Mouse (Mus musculus) bone marrow macrophage, adult 2 months (primary cell): ENCODE measurements around the gene Nek2. TPM values are rescaled to one million over a fixed set of nuclear protein-coding genes. Genes with fewer than 3 reads are reported as not detected.

Experiments
- H3K27ac ChIP-seq: 2 replicates; pipeline ENCODE4 v1.5.1; 2012; ENCODE audit warnings: low read depth, low read length; ENCODE audit not compliant: insufficient read depth
- H3K4me1 ChIP-seq: 2 replicates; pipeline ENCODE4 v1.6.1; 2012; ENCODE audit warnings: low read length; ENCODE audit not compliant: control insufficient read depth, insufficient read depth
- H3K4me3 ChIP-seq: 2 replicates; pipeline ENCODE4 v1.5.1; 2012; ENCODE audit warnings: mild to moderate bottlenecking, low read length, moderate library complexity; ENCODE audit not compliant: insufficient read depth
- CTCF ChIP-seq: IDR thresholded peaks from 2 replicates; pipeline ENCODE4 v1.5.1; 2012; ENCODE audit warnings: low read depth, mild to moderate bottlenecking, low read length, moderate library complexity
- POLR2A ChIP-seq: IDR thresholded peaks from 2 replicates; pipeline ENCODE4 v1.6.1; 2012; ENCODE audit warnings: mild to moderate bottlenecking, low read depth, low read length, borderline replicate concordance
- polyA plus RNA-seq: library from polyadenylated mRNA; stranded (reverse); fragments of >200 nt; gene quantifications from 2 replicates; pipeline ENCODE4 v1.2.4, GENCODE M21; 2012; ENCODE audit not compliant: missing spikeins, insufficient read depth, insufficient read length

The Nek2 gene
- 13.1 and 15.9 TPM in 2 replicates for polyA plus RNA-seq

DNA sequence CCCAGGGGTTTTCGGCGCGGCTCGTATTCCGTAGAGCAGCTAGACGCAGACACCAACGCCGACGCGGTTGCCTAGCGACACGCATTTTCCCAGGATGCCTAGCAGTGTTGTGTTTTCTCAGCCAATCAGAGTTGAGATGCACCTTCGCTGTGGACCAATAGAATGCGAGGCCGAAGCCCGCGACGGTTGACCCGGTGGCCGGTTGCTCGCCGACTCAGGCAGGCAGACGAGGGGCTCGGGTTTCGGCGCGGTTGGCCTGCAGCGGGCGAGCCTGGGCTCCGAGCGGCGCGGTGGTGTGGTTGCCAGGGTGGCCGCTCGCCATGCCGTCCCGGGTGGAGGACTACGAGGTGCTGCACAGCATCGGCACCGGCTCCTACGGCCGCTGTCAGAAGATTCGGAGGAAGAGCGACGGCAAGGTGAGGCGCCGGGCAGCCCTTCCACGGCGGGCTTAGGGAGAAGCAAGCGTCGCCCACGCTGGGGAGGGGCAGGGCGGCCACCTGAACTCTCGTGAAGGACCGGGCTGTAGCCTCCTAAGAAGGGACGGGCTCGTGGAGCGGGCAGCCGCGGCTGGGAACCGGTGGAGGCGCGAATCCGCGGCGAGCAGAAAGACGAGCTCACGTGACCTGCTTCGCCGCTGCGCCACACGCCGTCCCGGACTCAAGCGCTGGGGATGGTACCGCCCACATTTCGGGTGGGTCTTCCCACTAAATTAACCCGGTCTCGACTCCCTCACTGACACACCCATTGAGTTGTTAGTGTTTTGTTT is at the start of gene Nek2:
TSS of gene Nek2 (plus strand) at position 119 of the 766 bp plus-strand sequence.
- Histone ChIP-seq H3K4me3 (peak within 1 kb of the TSS; percentile 85), H3K27ac (peak within 1 kb of the TSS; percentile 37), H3K4me1 (peaks cover 9% of the 10 kb centered on the region)
- no peak for TF ChIP-seq CTCF
- TF ChIP-seq POLR2A, result no peak

DNA sequence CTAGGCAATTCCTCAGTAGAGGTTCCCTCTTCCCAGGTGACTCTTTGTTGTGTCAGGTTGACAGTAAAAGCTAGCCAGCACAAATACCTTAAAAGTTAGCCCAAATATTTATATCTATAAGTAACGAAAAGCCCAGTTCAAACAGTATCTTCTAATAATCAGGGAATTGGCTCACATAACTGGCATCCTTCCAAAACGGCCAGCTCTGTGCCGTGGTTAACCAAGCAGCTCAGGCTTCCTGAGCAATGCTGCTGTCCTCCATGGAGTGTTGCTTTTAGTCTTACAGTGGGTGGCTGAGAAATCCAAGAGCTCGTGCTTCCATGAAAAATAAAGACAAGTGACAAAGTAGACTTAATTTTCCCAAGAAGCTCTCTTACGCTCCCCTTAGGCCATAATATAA is 47.1 kb upstream of the Nek2 start:
- no peak overlapping the region for H3K27ac ChIP-seq
- H3K4me3 ChIP-seq, result no peak overlapping the region
- 0 out of 2 replicates have a peak, but pooled peaks cover 2% of the 10 kb centered on the region for H3K4me1 ChIP-seq
- TF ChIP-seq CTCF, result no peak
- TF ChIP-seq POLR2A, result no peak

DNA sequence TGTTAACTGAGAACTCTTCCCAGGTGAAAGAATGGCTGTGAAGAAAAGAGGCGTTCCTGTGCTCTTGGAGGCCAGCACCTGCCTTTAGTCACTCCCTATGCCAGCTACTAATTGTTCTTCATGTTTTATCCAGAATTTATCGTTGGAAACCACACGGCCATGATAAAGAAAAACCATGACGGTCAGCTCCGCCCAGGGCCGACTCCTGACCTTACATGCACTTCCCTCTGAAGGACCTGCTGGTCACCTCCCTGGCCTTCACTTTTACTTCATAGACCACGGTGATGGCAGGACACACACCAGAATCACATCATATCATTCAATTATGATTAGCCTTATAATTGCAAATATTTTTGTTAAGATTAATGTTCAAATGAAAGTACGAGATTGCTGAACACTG is 46.1 kb upstream of the Nek2 start:
- H3K27ac ChIP-seq, result no peak overlapping the region
- no peaks in the 10 kb centered on the region for H3K4me1 ChIP-seq
- TF ChIP-seq CTCF (no peak), POLR2A (no peak)
- no peak overlapping the region for H3K4me3 ChIP-seq

DNA sequence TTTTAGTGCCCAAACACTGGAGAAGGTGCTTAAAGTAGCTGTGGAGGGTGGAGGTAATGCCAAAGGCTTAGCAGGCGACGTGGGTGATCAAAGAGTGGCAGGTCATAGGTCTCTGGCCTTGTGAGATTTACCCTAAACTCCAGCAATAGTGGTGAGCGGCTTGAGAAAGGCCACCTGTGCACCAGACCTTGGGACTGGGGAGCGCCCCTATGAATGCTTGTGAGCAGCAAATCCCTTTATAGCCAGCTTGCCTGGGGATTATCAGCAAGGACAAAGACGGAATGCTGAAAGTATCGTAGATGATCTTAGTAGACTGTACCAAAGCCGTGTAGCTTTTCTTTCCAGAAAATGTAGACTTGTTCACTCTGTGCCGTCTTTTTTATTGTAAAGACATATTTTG is 43.7 kb upstream of the Nek2 start:
- Histone ChIP-seq H3K4me3 (no peak overlapping the region), H3K27ac (no peak overlapping the region), H3K4me1 (no peaks in the 10 kb centered on the region)
- TF ChIP-seq POLR2A (no peak), CTCF (no peak)

DNA sequence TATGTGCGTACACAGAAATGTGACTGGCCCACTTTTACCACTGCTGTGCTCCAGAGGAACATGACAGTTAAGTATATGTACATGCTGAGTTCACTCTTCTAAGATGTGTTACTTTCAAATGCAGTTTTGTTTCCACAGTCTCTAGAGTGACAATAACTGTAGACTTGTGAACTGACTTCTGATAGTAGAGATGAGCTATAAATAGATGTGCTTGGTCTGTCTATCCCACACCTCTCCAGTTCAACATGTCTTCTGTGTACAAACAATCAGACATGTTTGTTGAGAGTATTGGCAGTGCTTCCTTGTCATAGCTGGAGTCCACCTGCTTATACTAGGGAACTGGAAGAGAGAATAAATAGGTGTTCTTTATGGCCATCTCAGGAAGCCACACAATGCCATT is 40.8 kb upstream of the Nek2 start:
- Histone ChIP-seq H3K4me3 (no peak overlapping the region), H3K4me1 (no peaks in the 10 kb centered on the region), H3K27ac (no peak overlapping the region)
- TF ChIP-seq CTCF (no peak), POLR2A (no peak)

DNA sequence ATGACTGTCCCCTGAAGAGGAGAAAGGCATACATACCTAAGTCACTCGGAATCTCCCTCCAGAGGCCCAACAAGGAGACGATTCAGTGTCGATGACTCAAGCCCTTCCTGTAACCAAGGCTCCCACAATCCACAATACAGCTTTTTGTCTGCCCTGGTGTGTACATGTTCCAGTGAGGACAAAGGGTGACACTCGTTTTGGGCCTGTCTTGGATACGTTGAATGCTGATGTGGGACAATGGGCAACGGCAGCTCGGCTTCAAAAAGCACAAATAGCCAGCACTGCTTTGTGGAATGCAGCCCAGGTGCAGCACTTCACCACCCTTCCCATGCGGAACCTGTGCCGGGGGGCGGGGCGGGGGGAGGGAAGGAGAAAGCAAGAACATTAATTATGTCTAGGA is 36.1 kb upstream of the Nek2 start:
- no peaks in the 10 kb centered on the region for H3K4me1 ChIP-seq

DNA sequence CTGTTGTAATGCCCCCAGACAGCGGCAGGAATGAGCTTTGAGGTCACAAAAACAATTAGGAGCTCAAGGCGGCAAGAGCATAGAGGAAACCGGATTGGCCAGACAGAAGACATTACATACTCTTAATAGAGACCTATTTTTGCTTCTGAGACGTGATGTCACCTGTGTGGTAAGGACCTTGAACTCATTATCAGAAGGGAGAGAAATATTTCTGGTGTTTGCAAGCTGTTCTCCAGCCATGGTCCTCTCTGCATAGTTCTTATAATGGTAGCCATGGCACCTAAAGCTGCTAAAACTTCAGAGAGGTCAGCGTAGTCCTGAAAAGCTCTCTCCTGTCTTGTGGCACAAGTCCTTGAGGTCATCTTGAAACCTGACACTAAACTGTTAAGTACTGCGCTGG is 35.0 kb upstream of the Nek2 start:
- no peak for TF ChIP-seq POLR2A
- TF ChIP-seq CTCF, result no peak
- H3K27ac ChIP-seq, result no peak overlapping the region
- no peaks in the 10 kb centered on the region for H3K4me1 ChIP-seq
- H3K4me3 ChIP-seq, result no peak overlapping the region

More for the DNA sequence above, 36.1 kb upstream of the Nek2 start:
- TF ChIP-seq POLR2A, result no peak
- TF ChIP-seq CTCF, result no peak
- no peak overlapping the region for H3K27ac ChIP-seq
- H3K4me3 ChIP-seq, result no peak overlapping the region

DNA sequence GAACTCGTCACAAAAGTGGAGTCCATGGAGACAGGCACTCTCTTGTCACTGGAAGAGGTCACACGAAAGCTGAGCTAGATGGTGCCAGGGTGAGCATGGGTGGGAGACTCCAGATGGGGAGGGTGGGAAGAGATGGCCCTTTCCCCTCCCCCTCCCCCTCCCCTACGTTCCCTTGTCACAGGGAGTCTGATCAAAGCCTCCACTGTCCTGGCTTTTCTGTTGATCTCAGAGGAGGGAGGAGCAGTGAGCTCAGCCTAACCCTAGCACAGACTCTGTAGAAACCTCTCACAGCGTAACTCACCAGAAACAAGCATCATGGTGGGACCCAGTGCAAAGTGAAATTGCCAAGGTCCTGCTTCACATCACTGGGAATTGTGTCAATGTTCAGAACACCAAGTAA is 33.9 kb upstream of the Nek2 start:
- TF ChIP-seq CTCF (no peak), POLR2A (no peak)
- Histone ChIP-seq H3K4me3 (no peak overlapping the region), H3K4me1 (no peaks in the 10 kb centered on the region), H3K27ac (no peak overlapping the region)

DNA sequence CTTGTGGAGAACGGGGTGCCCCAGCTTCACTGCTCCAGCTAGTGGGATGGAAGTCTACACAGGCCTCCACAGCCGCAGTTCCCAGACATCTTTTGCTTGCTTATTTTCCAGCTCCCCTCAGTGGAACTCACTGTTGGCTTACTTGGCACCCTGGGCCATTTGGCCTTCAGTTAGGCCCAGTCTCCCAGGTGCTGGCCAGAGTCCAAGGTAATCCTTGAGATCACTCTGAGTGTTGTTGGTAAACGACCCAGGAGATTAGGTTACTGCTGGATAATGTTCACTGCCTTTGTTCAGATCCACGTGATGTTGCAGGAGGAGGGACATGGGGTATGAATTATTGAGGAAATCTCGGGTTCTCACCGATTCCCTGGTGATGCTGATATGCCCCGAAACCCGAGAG is 28.3 kb upstream of the Nek2 start:
- TF ChIP-seq CTCF (no peak), POLR2A (no peak)
- Histone ChIP-seq H3K4me1 (peaks cover 4% of the 10 kb centered on the region; the same call in 1 of the 2 replicates), H3K27ac (no peak overlapping the region), H3K4me3 (no peak overlapping the region)

DNA sequence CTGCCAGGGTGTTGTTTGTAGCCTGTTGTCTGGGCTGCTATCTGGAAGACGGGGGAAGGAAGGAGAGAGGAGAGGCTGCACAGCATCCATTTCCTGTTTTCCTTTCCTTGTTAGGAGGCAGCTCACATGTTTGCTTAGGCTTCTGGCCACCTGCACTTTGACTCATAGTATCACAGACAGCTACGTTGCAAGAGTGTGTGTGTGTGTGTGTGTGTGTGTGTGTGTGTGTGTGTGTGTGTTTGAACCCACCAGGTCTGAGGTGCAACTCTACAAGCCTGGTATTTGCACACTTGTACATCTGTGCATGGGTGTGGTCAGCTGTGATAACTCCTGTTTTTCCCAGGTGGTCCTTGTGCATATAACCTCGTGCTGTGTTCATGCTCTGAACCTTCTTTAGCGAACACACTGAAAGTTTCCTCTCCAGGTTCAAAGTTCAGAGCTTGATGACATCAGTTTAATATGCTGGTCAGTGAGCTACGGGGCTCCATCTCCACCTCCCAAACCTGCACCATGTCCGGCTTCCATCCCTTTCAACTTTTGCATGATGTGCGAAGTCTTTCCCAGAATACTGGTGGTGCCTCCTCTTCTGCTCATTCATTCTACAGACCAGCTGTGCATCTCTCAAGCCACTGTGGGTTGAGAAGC is 27.2 kb upstream of the Nek2 start:
- Histone ChIP-seq H3K27ac (no peak overlapping the region), H3K4me3 (no peak overlapping the region), H3K4me1 (peaks cover 4% of the 10 kb centered on the region; the same call in 1 of the 2 replicates)
- TF ChIP-seq CTCF, result no peak
- TF ChIP-seq POLR2A, result no peak
